Mouse (Mus musculus): ENCODE measurements at regions not wholly inside any gene's neighbourhood (a gene's known extent, or its start where the extent isn't known, plus 50 kb on each side); places are given as distances from the start of the nearest gene placed in this dataset.

DNA sequence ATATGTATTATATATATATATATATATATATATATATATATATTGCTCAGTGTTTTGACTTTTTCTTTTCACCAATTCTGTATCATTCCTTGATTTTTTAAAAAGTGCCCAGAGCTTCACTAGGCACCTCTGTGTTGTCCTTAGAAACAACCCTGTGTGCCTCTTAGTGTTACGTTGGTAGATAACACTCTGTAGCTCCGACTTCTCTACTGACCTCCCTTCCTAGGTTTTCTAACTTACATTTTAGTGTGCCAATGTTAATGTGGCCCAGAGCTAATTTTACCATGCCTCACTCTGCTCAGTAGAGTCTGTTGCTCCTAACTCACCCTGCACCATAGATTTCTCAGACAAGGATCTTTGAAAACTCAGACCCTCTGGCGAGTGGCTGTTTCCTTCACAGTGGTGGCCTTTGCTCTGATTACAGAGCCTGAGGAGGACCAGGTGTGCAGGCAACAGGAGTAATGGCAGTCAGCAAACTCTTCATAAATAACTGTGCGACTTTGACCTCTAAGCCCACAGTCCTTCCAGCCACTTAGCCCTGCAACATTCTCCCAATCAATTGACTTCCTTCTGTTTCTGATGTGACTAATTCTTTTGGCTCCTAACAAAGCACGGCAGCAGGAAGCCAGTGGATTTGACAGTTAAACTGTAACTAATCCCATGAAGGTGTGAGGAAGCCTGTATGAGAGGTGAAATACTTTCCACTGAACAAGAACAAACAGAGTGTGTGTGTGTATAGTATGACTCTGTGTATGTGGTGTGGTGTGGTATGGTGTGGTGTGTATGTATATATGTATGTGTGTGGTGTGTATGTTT, 53.6 kb upstream of the Actr3 start:
- no peak for DNase-seq (ENCODE audit: low spot score in 2 of 2)

GRCm38 (mm10) chr1:125491014-125491413, 55.5 kb upstream of the Actr3 start:
- DNase-seq (ENCODE audit: low spot score in 2 of 2): no peak

DNA sequence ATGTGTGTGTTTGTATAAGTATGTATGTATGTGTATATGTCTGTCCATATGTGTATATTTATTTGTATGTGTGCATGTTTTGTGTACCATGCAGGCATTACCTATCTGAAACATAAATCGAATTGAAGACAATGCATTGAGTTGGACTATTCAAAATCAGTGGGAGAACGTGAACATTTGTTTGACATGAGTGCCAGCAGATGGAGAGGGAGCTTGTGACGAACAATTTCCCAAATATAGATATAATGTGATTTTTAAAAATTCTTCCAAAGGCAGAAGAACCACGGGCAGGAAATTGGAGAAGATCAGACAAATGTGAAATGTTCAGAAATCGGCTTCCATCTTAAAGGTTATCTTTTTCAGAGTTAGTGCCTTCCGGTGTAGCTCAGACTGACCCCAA, 59.1 kb upstream of the Actr3 start:
- no peak for DNase-seq (ENCODE audit: low spot score in 2 of 2)

DNA sequence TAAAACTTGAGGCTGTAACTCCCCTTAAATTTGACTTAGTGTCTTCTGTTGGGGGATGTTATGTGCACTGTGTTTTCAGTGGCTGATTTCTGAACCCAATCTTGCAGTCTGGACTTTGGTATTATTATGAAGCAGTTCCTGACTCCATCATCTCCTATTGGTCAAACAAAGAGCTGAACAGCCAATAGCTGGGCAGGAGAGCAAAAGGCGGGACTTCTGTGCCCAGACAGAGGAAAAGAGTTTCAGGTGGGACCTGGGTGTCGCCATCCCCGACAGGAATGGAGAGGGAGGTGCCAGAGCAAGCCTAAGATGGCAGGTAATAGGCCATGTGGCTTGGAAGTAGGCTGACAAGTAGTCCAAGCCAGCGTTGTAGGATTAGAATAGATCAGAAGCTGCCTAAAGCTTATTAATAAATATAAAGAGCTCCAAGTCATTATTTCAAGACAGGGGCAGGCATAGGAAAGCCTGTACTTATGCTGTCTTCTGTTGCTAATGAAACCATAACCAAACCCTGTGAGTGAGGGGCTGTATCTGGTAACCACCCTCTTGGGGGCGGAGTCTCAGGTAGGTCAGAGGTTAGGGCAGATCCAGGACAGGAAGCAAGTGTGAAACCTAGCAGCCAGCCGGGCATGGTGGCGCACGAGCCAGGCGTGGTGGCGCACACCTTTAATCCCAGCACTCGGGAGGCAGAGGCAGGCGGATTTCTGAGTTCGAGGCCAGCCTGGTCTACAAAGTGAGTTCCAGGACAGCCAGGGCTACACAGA, 60.0 kb upstream of the Actr3 start:
- no peak for DNase-seq (ENCODE audit: low spot score in 2 of 2)

GRCm38 (mm10) chr1:125497006-125497405, 61.5 kb upstream of the Actr3 start:
- no peak for DNase-seq (ENCODE audit: low spot score in 2 of 2)

GRCm38 (mm10) chr1:125501964-125502517, 58.4 kb upstream of the Slc35f5 start:
- DNase-seq (ENCODE audit: low spot score in 2 of 2): no peak

- no peak for DNase-seq (ENCODE audit: low spot score in 2 of 2)
Measured at GRCm38 (mm10) chr1:125503878-125504277, 56.5 kb upstream of the Slc35f5 start.

- no peak for DNase-seq (ENCODE audit: low spot score in 2 of 2)
Measured at GRCm38 (mm10) chr1:125507786-125508514, 52.4 kb upstream of the Slc35f5 start.

GRCm38 (mm10) chr1:125508594-125509257, 51.7 kb upstream of the Slc35f5 start:
- peak in 1 of 2 experiments; percentile 12 for DNase-seq (ENCODE audit: low spot score in 2 of 2)

Data from heart, adult 9 months (tissue).